Mouse (Mus musculus) retina, postnatal 7 days (tissue): Measurements from ENCODE around the gene Nploc4.

Experiments used
- DNase-seq: peaks from one replicate; pipeline ENCODE4 v3.0.0-alpha.2; 2012; ENCODE audit warnings: low read depth, low spot score

The Nploc4 gene

DNA sequence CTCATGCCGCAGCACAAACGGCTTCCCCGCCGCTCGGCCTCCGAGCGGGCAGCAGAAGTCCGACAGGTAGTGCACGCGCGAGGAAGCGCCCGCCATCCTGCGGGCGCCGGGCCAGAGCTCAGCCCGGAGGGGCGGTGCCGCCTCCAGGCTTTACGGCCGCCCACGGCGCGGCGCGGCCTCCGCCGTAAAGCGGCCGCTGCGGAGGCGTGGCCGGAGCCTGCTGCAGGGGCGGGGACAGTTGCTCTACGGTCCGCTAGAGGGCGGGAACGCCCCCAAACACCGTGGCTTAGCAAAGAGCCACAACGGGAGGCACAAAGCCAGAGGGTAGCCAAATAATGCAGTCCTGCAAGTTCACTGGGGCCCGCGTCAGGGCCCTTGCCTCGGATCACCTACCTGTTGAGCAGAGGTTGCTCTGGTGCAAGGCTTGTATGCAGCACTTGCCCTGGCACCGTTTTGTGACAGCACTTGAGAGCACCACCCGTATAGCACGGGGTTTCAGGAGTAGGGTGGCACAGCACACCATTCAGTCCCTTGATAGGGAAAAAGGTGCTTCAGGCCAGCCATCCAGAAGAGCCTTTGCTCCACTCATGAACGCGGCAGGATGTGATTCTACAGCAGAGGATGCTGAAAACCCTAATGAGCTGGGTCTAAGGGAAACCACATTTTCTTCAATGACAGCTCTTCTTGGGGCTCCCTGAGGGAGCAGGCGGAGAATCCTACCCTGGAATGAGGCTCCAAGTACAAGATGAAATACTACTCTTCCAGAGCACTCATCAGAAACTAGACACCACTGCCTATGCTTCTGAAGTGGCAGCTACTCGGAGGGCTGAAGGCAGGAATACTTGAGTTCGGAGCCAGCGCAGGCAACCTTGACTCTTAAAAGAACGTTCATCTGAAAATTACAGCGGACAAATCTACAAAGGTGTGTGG is 58.6 kb downstream of the Nploc4 start, which contains the start of gene Faap100:
TSS of gene Faap100 (minus strand) at position 154 of the 930 bp plus-strand sequence.
- peak; percentile 86 for DNase-seq

DNA sequence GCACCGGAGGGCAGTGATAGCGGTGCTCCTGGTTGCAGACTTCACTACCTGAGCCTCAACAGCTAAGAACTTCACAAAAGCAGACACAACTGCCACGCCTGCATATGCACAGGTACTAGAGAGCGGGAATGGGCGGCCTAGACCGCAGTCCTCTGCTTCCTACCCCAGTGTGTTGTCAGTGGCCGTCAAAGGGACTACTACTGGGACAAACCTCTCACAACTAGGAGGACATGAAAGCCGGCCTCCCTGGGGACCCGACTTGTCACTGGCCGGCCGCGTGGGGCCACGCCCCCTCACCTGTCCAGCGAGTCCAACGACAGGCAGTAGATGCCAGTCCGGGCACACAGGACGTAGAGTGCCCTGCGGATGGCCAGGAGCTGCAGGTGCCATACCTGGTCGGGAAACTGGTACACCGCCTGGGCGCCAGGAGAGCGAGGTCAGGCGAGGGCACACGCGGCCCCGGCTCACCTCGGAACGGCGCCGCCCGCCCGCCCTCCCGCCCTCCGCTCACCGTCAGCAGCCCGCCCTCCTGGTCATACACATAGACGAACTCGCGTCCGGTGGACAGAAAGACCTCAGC is 59.4 kb downstream of the Nploc4 start:
- DNase-seq, result peak; percentile 9

DNA sequence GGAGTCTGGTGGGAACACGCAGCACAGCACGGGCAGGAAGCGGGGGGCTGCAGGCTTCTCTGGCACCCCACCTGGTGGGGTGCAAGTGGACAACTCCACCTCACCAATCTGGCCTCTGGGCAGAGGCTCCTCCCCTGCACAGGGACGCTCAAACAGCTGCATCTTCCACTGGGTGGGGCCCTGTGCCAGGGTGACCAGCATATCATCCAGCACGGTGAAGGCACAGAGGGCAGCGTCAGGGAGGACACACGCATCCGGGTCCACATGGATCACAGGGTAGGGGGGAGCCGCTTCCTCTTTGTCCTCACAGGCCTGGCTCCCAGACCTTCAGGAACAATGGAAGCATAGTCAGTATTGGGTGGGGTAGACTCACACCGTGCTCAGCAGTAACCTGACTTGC is 60.2 kb downstream of the Nploc4 start:
- DNase-seq, result no peak

DNA sequence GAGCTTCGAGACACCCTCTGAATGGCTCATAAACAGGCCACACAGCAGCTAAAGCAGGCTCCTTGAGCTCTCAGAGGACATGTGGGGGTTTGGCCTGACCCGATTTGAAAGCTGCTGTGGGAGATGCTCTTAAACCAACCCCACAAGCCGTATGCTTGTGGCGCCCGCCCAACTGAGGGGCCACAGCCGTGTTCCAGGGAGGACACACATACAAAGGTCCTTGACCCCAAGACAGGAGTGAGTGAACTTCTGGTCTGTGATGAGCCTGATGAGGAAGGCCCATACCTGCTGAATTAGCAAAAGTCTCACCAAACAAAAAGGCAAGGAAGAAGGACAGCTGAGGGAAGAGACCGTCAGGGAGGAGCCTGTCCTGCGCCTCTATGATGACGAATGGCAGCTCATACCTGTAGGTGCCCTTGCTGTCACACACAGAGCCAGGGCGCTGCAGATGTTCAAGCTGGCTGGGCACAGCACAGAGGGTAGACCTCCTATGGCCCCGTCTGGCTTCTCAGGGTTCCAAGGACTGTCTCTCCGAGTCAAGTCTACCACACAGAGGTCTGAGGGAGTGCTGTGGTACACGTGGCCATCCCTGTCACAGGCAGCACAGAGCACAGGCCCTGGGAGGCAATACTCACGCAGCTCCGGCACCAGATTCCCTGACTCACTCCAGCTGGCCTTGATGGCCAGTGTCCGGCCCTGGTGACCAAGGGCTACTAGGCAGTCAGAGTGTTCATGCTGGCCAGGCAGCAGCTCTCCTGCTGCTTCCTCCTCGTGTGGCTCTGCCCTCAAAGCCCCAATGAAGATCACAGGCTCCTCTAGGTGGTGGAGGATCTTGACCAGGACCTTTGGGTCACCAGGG is 61.0 kb downstream of the Nploc4 start:
- DNase-seq, result no peak

GRCm38 (mm10) chr11:120375324-120375723 is 62.2 kb downstream of the Nploc4 start:
- DNase-seq, result no peak

GRCm38 (mm10) chr11:120373820-120374586 is 63.5 kb downstream of the Nploc4 start:
- no peak for DNase-seq

- DNase-seq, result no peak
Measured at GRCm38 (mm10) chr11:120373025-120373424, 64.5 kb downstream of the Nploc4 start.

DNA sequence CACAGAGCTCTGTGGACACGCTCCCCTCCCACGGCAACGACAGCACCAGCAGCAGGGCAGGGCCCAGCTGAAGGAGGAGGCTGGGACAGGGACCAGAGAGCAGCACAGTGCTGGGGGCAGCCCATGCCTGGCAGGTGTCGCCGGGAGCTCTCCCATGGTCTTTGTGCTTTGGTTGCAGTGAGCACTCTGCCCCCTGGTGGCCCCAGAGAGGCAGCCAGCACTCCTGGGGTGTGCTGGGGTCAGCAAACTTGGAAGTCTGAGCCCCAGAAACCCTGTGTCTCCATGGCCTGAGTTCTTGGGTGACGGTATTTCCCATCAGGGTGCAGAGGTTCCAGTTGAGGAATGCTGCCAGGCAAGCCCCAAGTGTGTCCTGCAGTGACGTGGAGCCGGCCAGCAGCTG is 67.9 kb downstream of the Nploc4 start:
- no peak for DNase-seq

GRCm38 (mm10) chr11:120366443-120367027 is 71.0 kb downstream of the Nploc4 start:
- DNase-seq, result no peak

- no peak for DNase-seq
Measured at GRCm38 (mm10) chr11:120362891-120363290, 74.6 kb downstream of the Nploc4 start.

DNA sequence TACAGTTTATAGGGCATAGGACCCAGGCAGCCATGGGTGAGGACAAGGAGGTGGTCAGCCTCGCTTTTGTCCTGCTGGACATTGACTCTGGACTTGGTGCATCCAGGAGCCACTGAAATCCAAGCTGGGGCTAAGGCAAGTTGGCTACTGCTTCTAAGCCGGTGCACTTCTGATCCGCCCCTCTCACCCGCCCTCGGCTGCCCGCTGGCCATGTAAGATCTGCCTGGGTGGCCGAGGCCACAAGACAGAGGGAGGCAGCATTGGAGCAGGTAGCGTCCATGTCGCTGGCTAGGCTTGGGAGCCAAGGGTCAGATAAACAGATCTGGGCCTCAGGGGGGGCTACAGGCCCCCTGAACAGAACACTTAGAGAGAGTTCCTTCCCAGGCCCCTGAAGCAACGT is 76.2 kb downstream of the Nploc4 start, which contains the start of gene Fscn2:
TSS of gene Fscn2 (plus strand) at position 240 of the 400 bp plus-strand sequence.
- DNase-seq, result no peak

DNA sequence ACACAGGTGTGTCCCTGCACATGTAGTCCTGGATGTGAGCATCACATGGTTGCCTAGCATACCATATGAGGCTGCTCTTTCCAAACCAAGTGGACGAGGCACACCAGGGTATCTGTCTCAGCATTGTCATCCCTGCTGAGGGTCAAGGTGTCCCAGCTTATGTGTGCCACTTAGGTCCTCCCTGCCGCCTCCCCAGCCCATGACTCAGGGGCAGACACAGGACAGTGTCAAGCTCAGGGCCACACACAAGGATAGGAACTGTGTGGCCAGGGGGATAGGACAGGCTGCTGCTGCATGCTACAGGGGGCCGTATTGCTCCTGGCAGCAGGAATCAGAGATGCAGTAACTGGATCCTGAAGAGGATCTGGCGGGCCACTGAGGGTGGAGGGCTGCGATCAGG is 76.8 kb downstream of the Nploc4 start:
- no peak for DNase-seq

DNA sequence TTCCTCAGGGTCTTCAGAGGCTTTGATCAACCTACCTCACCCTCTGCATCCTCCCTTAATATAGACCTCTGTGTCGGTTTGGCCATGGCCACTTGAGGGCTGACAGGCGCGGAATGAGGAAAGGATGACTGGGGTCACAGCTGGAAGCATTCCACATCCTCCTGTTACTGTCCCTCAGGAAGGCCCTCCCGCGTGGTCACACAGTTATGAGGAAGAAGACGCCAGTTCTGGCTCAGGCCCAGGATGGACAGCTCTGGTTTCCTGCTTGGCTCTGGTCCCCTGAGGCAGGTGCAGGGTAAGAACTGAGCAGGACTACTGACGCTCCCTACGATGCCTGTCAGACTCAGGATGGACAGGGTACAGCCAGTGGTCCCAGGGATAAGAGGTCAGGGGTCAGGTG is 77.4 kb downstream of the Nploc4 start:
- no peak for DNase-seq

DNA sequence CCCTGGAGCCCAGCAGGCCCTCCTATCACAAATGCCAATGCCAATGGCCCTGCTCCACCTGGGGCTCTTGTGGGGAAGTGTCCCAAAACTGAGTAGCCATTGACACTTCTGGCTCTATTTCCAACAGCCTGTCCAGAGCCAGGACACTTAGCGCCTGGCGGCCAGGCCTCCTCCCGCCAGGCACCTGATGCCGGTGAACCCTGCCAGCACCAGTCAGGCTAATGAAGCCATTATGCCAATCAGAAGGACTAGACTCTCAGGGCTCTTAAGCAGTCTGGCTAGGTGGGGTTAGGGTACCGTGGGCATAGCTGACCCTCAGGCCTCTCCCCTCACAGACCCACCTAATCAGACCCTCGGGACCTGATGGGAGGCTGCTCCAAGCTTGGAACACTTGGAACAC is 78.1 kb downstream of the Nploc4 start:
- no peak for DNase-seq

- no peak for DNase-seq
Measured at GRCm38 (mm10) chr11:120357791-120358401, 79.6 kb downstream of the Nploc4 start.

GRCm38 (mm10) chr11:120356900-120357299 is 80.6 kb downstream of the Nploc4 start:
- DNase-seq, result no peak

DNA sequence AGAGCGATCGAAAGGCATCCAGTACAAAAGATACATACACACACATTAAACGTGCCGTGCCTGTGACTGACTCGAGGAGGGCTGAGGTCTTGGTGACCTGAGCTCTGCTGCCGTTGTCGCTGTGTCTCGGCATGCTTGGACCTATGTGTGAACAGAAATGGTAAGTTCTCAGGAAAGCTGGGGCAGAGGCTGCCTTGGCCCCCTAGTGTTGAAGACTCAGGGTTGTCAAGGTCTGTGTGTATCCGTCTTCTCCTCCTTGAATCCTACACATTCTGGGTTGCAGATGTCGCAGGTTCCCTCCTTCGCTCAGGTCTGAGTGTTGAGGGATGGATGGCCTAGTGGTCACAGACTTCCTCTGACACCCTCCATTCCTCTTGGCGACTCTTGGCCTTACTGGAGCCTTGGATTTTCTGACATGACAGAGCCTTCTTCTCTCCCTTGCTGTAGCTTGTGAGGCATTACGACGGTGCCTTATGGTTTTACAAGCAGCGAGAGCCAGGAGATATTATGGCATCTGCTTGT is 81.1 kb downstream of the Nploc4 start:
- no peak for DNase-seq

- no peak for DNase-seq
Measured at GRCm38 (mm10) chr11:120355277-120356039, 82.0 kb downstream of the Nploc4 start.
